Mouse (Mus musculus) C2C12 (cell line): Measurements from ENCODE around the gene Gm21992. TPM values are rescaled to one million over a fixed set of nuclear protein-coding genes. Genes with fewer than 3 reads are reported as not detected.

Source experiments
- H3K27me3 ChIP-seq: one replicate; pipeline ENCODE4 v1.6.1; 2011; ENCODE audit not compliant: control insufficient read depth, insufficient read depth, insufficient read length
- H3K36me3 ChIP-seq: one replicate; pipeline ENCODE4 v1.6.1; 2011; ENCODE audit not compliant: control insufficient read depth, insufficient read depth
- H3K4me3 ChIP-seq: one replicate; pipeline ENCODE4 v1.5.1; 2011; ENCODE audit warnings: mild to moderate bottlenecking, control low read depth; ENCODE audit not compliant: poor library complexity, insufficient read depth, severe bottlenecking
- H3K79me2 ChIP-seq: one replicate; pipeline ENCODE4 v1.6.1; 2011; ENCODE audit not compliant: control insufficient read depth, insufficient read depth
- H3K79me3 ChIP-seq: one replicate; pipeline ENCODE4 v1.6.1; 2011; ENCODE audit warnings: low read depth, control low read depth
- H3ac ChIP-seq: one replicate; pipeline ENCODE3; 2011; ENCODE audit warnings: low read depth; ENCODE audit not compliant: control insufficient read depth, insufficient read length
- CEBPB ChIP-seq: IDR thresholded peaks from one replicate; pipeline ENCODE4 v1.6.1; 2011; ENCODE audit warnings: low read depth, mild to moderate bottlenecking, control low read depth, moderate library complexity
- CTCF ChIP-seq: IDR thresholded peaks from one replicate; pipeline ENCODE4 v1.5.1; 2011; ENCODE audit not compliant: control insufficient read depth, insufficient read depth, insufficient read length
- FOSL1 ChIP-seq: IDR thresholded peaks from one replicate; pipeline ENCODE4 v1.8.0; 2011; ENCODE audit warnings: mild to moderate bottlenecking, low read length; ENCODE audit not compliant: poor library complexity, insufficient read depth, severe bottlenecking
- MAX ChIP-seq: IDR thresholded peaks from one replicate; pipeline ENCODE4 v1.6.1; 2011; ENCODE audit warnings: mild to moderate bottlenecking, control low read depth
- MYOD1 ChIP-seq: IDR thresholded peaks from one replicate; pipeline ENCODE4 v1.6.1; 2011; ENCODE audit warnings: low read depth; ENCODE audit not compliant: control insufficient read depth, insufficient read length
- MYOG ChIP-seq: IDR thresholded peaks from one replicate; pipeline ENCODE4 v1.6.1; 2011; ENCODE audit not compliant: control insufficient read depth, insufficient read length; ENCODE audit errors: extremely low read depth
- USF1 ChIP-seq: IDR thresholded peaks from one replicate; pipeline ENCODE4 v1.6.1; 2011; ENCODE audit warnings: low read depth, mild to moderate bottlenecking, control low read depth, moderate library complexity
- polyA plus RNA-seq: library from polyadenylated mRNA; unstranded; fragments of >200 nt; fragmentation: generic; extraction: Trizol; gene quantifications from one replicate; pipeline ENCODE4 v1.2.1, GENCODE M21; 2012; ENCODE audit warnings: missing spikeins

The Gm21992 gene
- polyA plus RNA-seq, 1 experiment = 14.3 TPM

GRCm38 (mm10) chr19:4699821-4700220, 111.6 kb downstream of the Gm21992 start:
- Histone ChIP-seq H3ac (no peak overlapping the region), H3K79me3 (no peaks in the 10 kb centered on the region), H3K4me3 (no peak overlapping the region), H3K79me2 (no peaks in the 10 kb centered on the region), H3K36me3 (no peaks in the 10 kb centered on the region), H3K27me3 (no peaks in the 10 kb centered on the region)
- TF ChIP-seq CEBPB (no peak), MYOD1 (no peak), FOSL1 (no peak), MYOG (no peak), USF1 (no peak), MAX (no peak), CTCF (no peak)

- H3K79me3 ChIP-seq = no peaks in the 10 kb centered on the region
- H3K36me3 ChIP-seq = no peaks in the 10 kb centered on the region
- no peak overlapping the region for H3ac ChIP-seq
- no peak overlapping the region for H3K4me3 ChIP-seq
- no peak for TF ChIP-seq MAX
- TF ChIP-seq USF1 = no peak
- no peak for TF ChIP-seq MYOD1
- no peak for TF ChIP-seq FOSL1
- TF ChIP-seq CEBPB = no peak
- TF ChIP-seq MYOG = no peak
- no peaks in the 10 kb centered on the region for H3K27me3 ChIP-seq
- no peaks in the 10 kb centered on the region for H3K79me2 ChIP-seq
Observed at GRCm38 (mm10) chr19:4698856-4699255, 112.6 kb downstream of the Gm21992 start.

GRCm38 (mm10) chr19:4698205-4698677, 113.2 kb downstream of the Gm21992 start, which contains the start of gene Gm960:
TSS of gene Gm960 (minus strand) at chr19:4698668.
- no peaks in the 10 kb centered on the region for H3K79me3 ChIP-seq
- H3K27me3 ChIP-seq = no peaks in the 10 kb centered on the region
- H3ac ChIP-seq = peak within 1 kb of the TSS; percentile 56
- no peaks in the 10 kb centered on the region for H3K36me3 ChIP-seq
- no peak for TF ChIP-seq CTCF
- no peak for TF ChIP-seq CEBPB
- TF ChIP-seq USF1 = no peak
- TF ChIP-seq MYOG = no peak
- TF ChIP-seq MAX = peak; percentile 97
- H3K4me3 ChIP-seq = no peak within 1 kb of the TSS
- no peaks in the 10 kb centered on the region for H3K79me2 ChIP-seq

- Histone ChIP-seq H3K27me3 (no peaks in the 10 kb centered on the region), H3K79me3 (no peaks in the 10 kb centered on the region), H3K36me3 (no peaks in the 10 kb centered on the region), H3ac (no peak overlapping the region), H3K79me2 (no peaks in the 10 kb centered on the region), H3K4me3 (no peak overlapping the region)
- no peak for TF ChIP-seq MAX
- no peak for TF ChIP-seq CEBPB
- no peak for TF ChIP-seq MYOG
- TF ChIP-seq USF1 = no peak
- TF ChIP-seq CTCF = no peak
- TF ChIP-seq FOSL1 = no peak
Observed at GRCm38 (mm10) chr19:4697721-4698120, 113.7 kb downstream of the Gm21992 start.

- H3ac ChIP-seq = no peak overlapping the region
- no peaks in the 10 kb centered on the region for H3K27me3 ChIP-seq
Observed at GRCm38 (mm10) chr19:4697121-4697520, 114.3 kb downstream of the Gm21992 start.

GRCm38 (mm10) chr19:4694346-4694745, 117.1 kb downstream of the Gm21992 start:
- H3K27me3 ChIP-seq = no peaks in the 10 kb centered on the region
- H3K36me3 ChIP-seq = no peaks in the 10 kb centered on the region
- no peaks in the 10 kb centered on the region for H3K79me2 ChIP-seq
- no peak for TF ChIP-seq FOSL1
- no peak for TF ChIP-seq MYOG
- TF ChIP-seq CTCF = no peak
- TF ChIP-seq MAX = no peak
- no peak for TF ChIP-seq MYOD1
- no peak for TF ChIP-seq CEBPB
- no peak for TF ChIP-seq USF1
- H3K79me3 ChIP-seq = no peaks in the 10 kb centered on the region
- no peak overlapping the region for H3ac ChIP-seq
- H3K4me3 ChIP-seq = no peak overlapping the region

More at GRCm38 (mm10) chr19:4697121-4697520, 114.3 kb downstream of the Gm21992 start:
- H3K79me2 ChIP-seq = no peaks in the 10 kb centered on the region
- no peak overlapping the region for H3K4me3 ChIP-seq
- H3K79me3 ChIP-seq = no peaks in the 10 kb centered on the region
- H3K36me3 ChIP-seq = no peaks in the 10 kb centered on the region
- TF ChIP-seq MAX (no peak), MYOG (no peak), CTCF (no peak), USF1 (no peak), FOSL1 (no peak), MYOD1 (no peak), CEBPB (no peak)

Other genes with a start within 250 kb of the Gm21992 start
- gene Lrfn4, start 195.9 kb downstream of the Gm21992 start, polyA plus RNA-seq = 40.8 TPM
- 56.9 TPM for gene Rce1, start 186.0 kb downstream of the Gm21992 start, polyA plus RNA-seq
- 0.96 TPM for gene Gm960, start 112.9 kb downstream of the Gm21992 start, polyA plus RNA-seq
- 0.15 TPM for gene Sptbn2, start 100.4 kb downstream of the Gm21992 start, polyA plus RNA-seq
- gene Rbm4b, start 55.1 kb downstream of the Gm21992 start, polyA plus RNA-seq = 8.8 TPM
- 43.8 TPM for gene Rbm4, start 17.7 kb downstream of the Gm21992 start, polyA plus RNA-seq
- 95.2 TPM for gene Rbm14, start within 50 bp of the Gm21992 start, polyA plus RNA-seq
- 36.6 TPM for gene Ccs, start 27.7 kb upstream of the Gm21992 start, polyA plus RNA-seq
- 0.02 TPM for gene Ccdc87, start 27.8 kb upstream of the Gm21992 start, polyA plus RNA-seq
- gene Ctsf, start 43.5 kb upstream of the Gm21992 start, polyA plus RNA-seq = 1.2 TPM
- gene Actn3, start 66.3 kb upstream of the Gm21992 start, polyA plus RNA-seq = 20.8 TPM
- 5.4 TPM for gene Zdhhc24, start 67.1 kb upstream of the Gm21992 start, polyA plus RNA-seq
- gene Bbs1, start 95.0 kb upstream of the Gm21992 start, polyA plus RNA-seq = 2.2 TPM
- 68.2 TPM for gene Dpp3, start 116.7 kb upstream of the Gm21992 start, polyA plus RNA-seq
- gene Peli3, start 131.5 kb upstream of the Gm21992 start, polyA plus RNA-seq = 1.3 TPM
- 100 TPM for gene Mrpl11, start 150.5 kb upstream of the Gm21992 start, polyA plus RNA-seq
- gene Npas4, start 178.7 kb upstream of the Gm21992 start, polyA plus RNA-seq = 0.60 TPM
- 8.9 TPM for gene Slc29a2, start 212.2 kb upstream of the Gm21992 start, polyA plus RNA-seq
- gene B4gat1, start 227.2 kb upstream of the Gm21992 start, polyA plus RNA-seq = 28.1 TPM
- 1.5 TPM for gene AC124502.3, start 227.3 kb upstream of the Gm21992 start, polyA plus RNA-seq
- 55.3 TPM for gene Brms1, start 229.7 kb upstream of the Gm21992 start, polyA plus RNA-seq
- gene Rin1, start 238.9 kb upstream of the Gm21992 start, polyA plus RNA-seq = 48.9 TPM